Mouse (Mus musculus): Measurements from ENCODE around the gene Mfsd6l. TPM values are rescaled to one million over a fixed set of nuclear protein-coding genes. Genes with fewer than 3 reads are reported as not detected.
A peak's percentile ranks its signal among the peaks of the same experiment; 100 is the strongest.

Mfsd6l gene
- polyA plus RNA-seq (2014; fragmentation: Nextera tagmentation; extraction: Ambion mirVana) = not detected in 2 replicates

DNA sequence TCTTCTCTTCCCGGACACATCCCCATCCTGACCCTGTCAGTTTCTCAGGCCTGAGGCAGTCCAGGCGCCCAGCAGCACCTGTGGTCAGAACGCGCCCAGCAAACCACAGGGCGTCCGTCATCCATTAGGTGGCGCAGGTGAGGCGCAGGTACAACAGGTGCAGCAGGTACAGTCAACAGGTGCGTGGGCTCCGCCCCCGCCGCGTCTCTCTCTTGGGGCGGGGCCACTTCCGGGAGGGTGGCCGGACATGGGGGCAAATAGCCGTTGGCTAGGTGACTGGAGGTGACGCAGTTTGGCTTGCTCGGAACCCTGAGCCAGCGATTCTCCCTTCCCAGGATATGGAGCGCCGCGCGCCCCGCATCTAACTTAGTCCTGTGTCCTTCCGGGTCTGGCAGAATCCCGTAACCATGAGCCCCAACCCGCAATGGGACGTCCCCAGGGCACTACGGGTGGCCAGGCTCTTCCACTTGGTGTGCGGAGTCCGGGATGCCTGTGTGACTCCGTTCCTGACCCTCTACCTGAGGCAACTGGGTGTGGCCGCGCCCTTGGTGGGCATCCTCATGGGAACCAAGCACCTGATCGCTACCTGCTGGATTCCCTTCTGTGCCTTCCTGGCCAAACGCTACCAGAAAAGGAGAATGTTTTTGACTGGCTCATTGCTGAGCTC, at the start of gene Mfsd6l:
Mfsd6l (plus strand) TSS at position 269 of the 667 bp plus-strand sequence.
- Histone ChIP-seq H3K36me3 (ENCODE audit: control insufficient read depth, insufficient read depth, low read length) (no peaks in the 10 kb centered on the region), H3K4me1 (ENCODE audit: control insufficient read depth, insufficient read depth, low read length) (no peaks in the 10 kb centered on the region), H3K27ac (ENCODE audit: low read depth, low read length) (no peak within 1 kb of the TSS), H3K4me2 (ENCODE audit: low read depth) (peak within 1 kb of the TSS; percentile 20; the same call in 1 of the 2 replicates), H3K4me3 (ENCODE audit: low read depth, low read length) (0 out of 2 replicates have a peak within 1 kb of the TSS, but pooled peaks have one; percentile 13), H3K27me3 (ENCODE audit: control insufficient read depth, insufficient read depth, low read length) (peaks cover 4% of the 10 kb centered on the region; the same call in 1 of the 2 replicates), H3K9ac (ENCODE audit: low read length) (no peak within 1 kb of the TSS), H3K9me3 (ENCODE audit: control insufficient read depth, low read length) (no peaks in the 10 kb centered on the region)
- 8% methylated on average over 37 of the region's 37 CpGs for WGBS
- DNase-seq (ENCODE audit: low spot score) = no peak
- ATAC-seq (ENCODE audit: insufficient read depth, low FRiP score, low TSS enrichment) = no peak

DNA sequence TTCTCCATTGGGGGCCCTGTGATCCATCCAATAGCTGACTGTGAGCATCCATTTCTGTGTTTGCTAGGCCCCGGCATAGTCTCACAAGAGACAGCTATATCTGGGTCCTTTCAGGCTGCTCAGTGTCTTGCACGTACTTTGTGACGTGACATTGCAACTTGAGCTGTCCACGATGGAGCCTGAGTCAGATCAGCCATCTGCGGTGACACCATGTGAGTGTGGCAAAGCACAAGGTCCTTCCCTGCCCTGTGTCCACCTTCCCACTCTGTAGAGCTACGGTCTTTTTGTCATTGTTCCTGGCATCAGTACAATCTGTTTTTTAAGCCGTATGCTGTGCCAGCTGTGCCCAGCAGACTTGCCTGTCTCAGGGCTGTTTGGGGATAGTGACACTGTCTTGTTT, 48.7 kb upstream of the Mfsd6l start:
- ATAC-seq (ENCODE audit: insufficient read depth, low FRiP score, low TSS enrichment) (no peak), DNase-seq (ENCODE audit: low spot score) (no peak)
- H3K4me1 ChIP-seq (ENCODE audit: control insufficient read depth, insufficient read depth, low read length) = no peaks in the 10 kb centered on the region
- no peak overlapping the region for H3K4me3 ChIP-seq (ENCODE audit: low read depth, low read length)
- H3K27me3 ChIP-seq (ENCODE audit: control insufficient read depth, insufficient read depth, low read length) = no peaks in the 10 kb centered on the region
- H3K9me3 ChIP-seq (ENCODE audit: control insufficient read depth, low read length) = no peaks in the 10 kb centered on the region
- no peak overlapping the region for H3K27ac ChIP-seq (ENCODE audit: low read depth, low read length)
- H3K36me3 ChIP-seq (ENCODE audit: control insufficient read depth, insufficient read depth, low read length) = no peaks in the 10 kb centered on the region
- H3K4me2 ChIP-seq (ENCODE audit: low read depth) = no peak overlapping the region
- 91% methylated on average over 7 of the region's 7 CpGs for WGBS
- no peak overlapping the region for H3K9ac ChIP-seq (ENCODE audit: low read length)

DNA sequence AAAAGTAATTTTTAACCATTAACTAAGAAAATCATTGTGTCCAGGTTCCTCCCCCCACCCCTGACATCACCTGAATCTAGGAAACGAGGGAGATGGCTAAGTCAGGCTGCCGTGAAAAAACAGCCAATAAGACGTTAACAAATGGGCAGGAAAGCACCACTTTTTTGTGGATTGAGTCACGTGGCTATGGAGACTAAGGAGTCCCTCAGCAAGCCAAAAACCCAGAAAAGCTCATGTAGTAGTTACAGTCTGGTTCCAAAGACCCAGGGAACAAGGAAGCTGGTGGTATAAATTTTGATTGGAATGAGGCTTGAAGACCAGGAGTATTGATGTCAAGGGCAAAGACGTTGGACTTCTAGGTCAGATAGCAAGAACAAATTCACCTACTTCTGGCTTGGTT, 47.4 kb upstream of the Mfsd6l start:
- H3K27ac ChIP-seq (ENCODE audit: low read depth, low read length) = no peak overlapping the region
- H3K4me1 ChIP-seq (ENCODE audit: control insufficient read depth, insufficient read depth, low read length) = no peaks in the 10 kb centered on the region
- H3K27me3 ChIP-seq (ENCODE audit: control insufficient read depth, insufficient read depth, low read length) = no peaks in the 10 kb centered on the region
- ATAC-seq (ENCODE audit: insufficient read depth, low FRiP score, low TSS enrichment) = no peak
- H3K36me3 ChIP-seq (ENCODE audit: control insufficient read depth, insufficient read depth, low read length) = no peaks in the 10 kb centered on the region
- 74% methylated on average over 5 of the region's 5 CpGs for WGBS
- H3K4me2 ChIP-seq (ENCODE audit: low read depth) = no peak overlapping the region
- no peak overlapping the region for H3K9ac ChIP-seq (ENCODE audit: low read length)
- DNase-seq (ENCODE audit: low spot score) = no peak
- H3K4me3 ChIP-seq (ENCODE audit: low read depth, low read length) = no peak overlapping the region
- no peaks in the 10 kb centered on the region for H3K9me3 ChIP-seq (ENCODE audit: control insufficient read depth, low read length)

DNA sequence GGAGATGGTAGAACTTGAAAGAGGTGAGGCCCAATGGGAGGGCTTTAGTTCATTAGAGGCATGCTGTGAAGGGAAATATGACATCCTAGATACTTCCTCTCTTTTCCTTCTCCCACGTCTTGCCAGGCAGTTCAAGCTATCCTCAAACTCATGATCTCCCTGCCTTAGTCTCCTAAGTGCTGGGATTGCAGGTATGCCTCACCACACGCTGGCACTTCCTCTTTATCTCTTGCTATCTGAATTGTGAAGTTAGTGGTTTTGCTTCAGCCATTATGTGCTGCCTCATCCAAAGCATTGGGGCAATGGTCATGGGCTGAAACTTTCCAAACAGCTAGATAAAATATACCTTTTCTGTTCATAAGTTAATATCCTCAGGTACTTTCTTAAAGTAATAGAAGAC, 46.8 kb upstream of the Mfsd6l start:
- Histone ChIP-seq H3K9ac (ENCODE audit: low read length) (no peak overlapping the region), H3K4me3 (ENCODE audit: low read depth, low read length) (no peak overlapping the region), H3K36me3 (ENCODE audit: control insufficient read depth, insufficient read depth, low read length) (no peaks in the 10 kb centered on the region), H3K27me3 (ENCODE audit: control insufficient read depth, insufficient read depth, low read length) (no peaks in the 10 kb centered on the region), H3K27ac (ENCODE audit: low read depth, low read length) (no peak overlapping the region), H3K9me3 (ENCODE audit: control insufficient read depth, low read length) (no peaks in the 10 kb centered on the region), H3K4me2 (ENCODE audit: low read depth) (no peak overlapping the region), H3K4me1 (ENCODE audit: control insufficient read depth, insufficient read depth, low read length) (no peaks in the 10 kb centered on the region)
- ATAC-seq (ENCODE audit: insufficient read depth, low FRiP score, low TSS enrichment) = no peak
- DNase-seq (ENCODE audit: low spot score) = no peak
- WGBS = 69% methylated on average over 2 of the region's 2 CpGs

DNA sequence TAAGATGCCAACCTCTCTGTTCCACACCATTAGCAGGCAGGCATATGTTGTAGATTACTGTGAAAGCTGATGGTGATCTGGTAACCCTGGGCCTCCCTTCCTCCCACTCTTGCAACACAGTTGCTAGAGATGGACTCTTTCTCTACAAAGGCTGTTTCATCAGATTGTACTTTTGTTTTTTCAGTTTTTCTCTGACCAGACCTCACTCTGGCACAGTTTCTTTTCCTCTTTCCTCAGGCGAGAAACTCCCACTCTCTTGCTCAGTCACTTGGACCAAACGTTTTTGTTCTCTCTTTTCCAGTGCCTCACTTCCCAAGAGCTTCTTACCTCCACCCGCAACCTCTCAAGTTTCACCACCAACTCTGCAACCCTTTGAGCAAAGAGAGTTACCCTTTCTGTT, 42.0 kb upstream of the Mfsd6l start:
- Histone ChIP-seq H3K4me3 (ENCODE audit: low read depth, low read length) (no peak overlapping the region), H3K27ac (ENCODE audit: low read depth, low read length) (no peak overlapping the region), H3K9ac (ENCODE audit: low read length) (no peak overlapping the region), H3K36me3 (ENCODE audit: control insufficient read depth, insufficient read depth, low read length) (no peaks in the 10 kb centered on the region), H3K27me3 (ENCODE audit: control insufficient read depth, insufficient read depth, low read length) (no peaks in the 10 kb centered on the region), H3K9me3 (ENCODE audit: control insufficient read depth, low read length) (no peaks in the 10 kb centered on the region), H3K4me2 (ENCODE audit: low read depth) (no peak overlapping the region), H3K4me1 (ENCODE audit: control insufficient read depth, insufficient read depth, low read length) (no peaks in the 10 kb centered on the region)
- WGBS = 49% methylated on average over 3 of the region's 3 CpGs
- no peak for ATAC-seq (ENCODE audit: insufficient read depth, low FRiP score, low TSS enrichment)
- no peak for DNase-seq (ENCODE audit: low spot score)

DNA sequence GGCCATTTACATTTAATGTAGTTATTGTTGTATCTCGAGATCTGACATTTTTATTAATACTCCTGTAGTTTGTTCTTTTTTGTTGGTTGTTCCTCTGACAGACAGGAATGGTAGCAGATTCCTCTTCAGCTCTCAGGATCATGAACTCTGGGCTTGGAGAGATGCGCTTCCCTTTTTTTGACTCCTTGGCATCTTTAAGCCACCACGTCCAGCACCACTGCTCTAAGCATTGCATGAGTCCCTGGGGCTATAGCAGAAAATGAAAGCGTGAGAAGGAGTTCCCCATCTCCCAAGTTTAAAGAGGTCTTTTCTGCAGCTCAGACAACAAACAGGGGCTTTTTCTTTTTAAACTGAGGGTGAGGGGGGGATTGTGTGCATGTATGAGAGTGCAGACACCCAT, 36.6 kb upstream of the Mfsd6l start:
- H3K9ac ChIP-seq (ENCODE audit: low read length) = no peak overlapping the region

DNA sequence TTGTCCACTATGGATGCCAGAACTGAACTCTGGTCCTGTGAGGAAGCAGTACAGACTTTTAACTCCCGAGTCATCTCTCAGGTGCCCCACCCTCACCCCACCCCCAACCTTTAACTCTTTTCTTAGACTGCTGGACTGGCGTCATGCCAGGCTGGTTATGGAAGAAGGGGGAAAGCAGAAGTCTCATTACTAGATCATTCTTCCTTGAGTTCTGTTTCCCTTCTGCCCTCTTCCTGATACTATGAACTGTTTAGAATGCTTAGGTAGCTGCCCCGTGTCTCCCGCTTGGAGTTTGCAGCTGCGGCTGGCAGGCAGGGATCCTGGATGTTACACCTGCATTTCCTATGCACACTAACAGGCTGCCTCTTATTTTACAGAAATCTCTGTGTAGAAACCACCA, 36.2 kb upstream of the Mfsd6l start:
- no peak overlapping the region for H3K9ac ChIP-seq (ENCODE audit: low read length)
- DNase-seq (ENCODE audit: low spot score) = no peak
- no peaks in the 10 kb centered on the region for H3K36me3 ChIP-seq (ENCODE audit: control insufficient read depth, insufficient read depth, low read length)
- ATAC-seq (ENCODE audit: insufficient read depth, low FRiP score, low TSS enrichment) = no peak
- no peaks in the 10 kb centered on the region for H3K4me1 ChIP-seq (ENCODE audit: control insufficient read depth, insufficient read depth, low read length)
- WGBS = 94% methylated on average over 5 of the region's 5 CpGs
- no peak overlapping the region for H3K27ac ChIP-seq (ENCODE audit: low read depth, low read length)
- H3K27me3 ChIP-seq (ENCODE audit: control insufficient read depth, insufficient read depth, low read length) = no peaks in the 10 kb centered on the region
- H3K4me3 ChIP-seq (ENCODE audit: low read depth, low read length) = no peak overlapping the region
- no peak overlapping the region for H3K4me2 ChIP-seq (ENCODE audit: low read depth)
- H3K9me3 ChIP-seq (ENCODE audit: control insufficient read depth, low read length) = no peaks in the 10 kb centered on the region; the same call in 1 of the 2 replicates

More for the DNA sequence above, 36.6 kb upstream of the Mfsd6l start:
- Histone ChIP-seq H3K27me3 (ENCODE audit: control insufficient read depth, insufficient read depth, low read length) (no peaks in the 10 kb centered on the region), H3K36me3 (ENCODE audit: control insufficient read depth, insufficient read depth, low read length) (no peaks in the 10 kb centered on the region), H3K4me1 (ENCODE audit: control insufficient read depth, insufficient read depth, low read length) (no peaks in the 10 kb centered on the region), H3K9me3 (ENCODE audit: control insufficient read depth, low read length) (no peaks in the 10 kb centered on the region; the same call in 1 of the 2 replicates), H3K27ac (ENCODE audit: low read depth, low read length) (no peak overlapping the region), H3K4me3 (ENCODE audit: low read depth, low read length) (no peak overlapping the region), H3K4me2 (ENCODE audit: low read depth) (no peak overlapping the region)
- ATAC-seq (ENCODE audit: insufficient read depth, low FRiP score, low TSS enrichment) (no peak), DNase-seq (ENCODE audit: low spot score) (no peak)
- 84% methylated on average over 4 of the region's 4 CpGs for WGBS

DNA sequence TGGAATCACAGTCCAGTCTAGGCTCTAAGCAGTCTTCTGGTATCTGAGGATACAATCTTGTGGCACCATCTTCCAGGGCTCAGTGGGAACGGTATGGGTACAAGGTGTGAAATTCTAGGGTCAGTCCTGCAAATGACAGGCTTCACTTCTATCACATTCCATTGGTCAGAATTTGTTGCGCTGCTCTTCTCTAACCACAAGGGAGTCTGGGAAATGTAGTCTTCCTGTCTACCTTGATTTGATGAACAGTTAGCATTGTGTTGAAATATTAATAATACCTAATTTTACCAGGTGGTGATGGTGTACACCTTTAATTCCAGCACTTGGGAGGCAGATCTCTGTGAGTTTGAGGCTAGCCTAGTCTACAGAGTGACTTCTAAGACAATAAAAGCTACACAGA, 35.5 kb upstream of the Mfsd6l start:
- Histone ChIP-seq H3K4me1 (ENCODE audit: control insufficient read depth, insufficient read depth, low read length) (no peaks in the 10 kb centered on the region), H3K36me3 (ENCODE audit: control insufficient read depth, insufficient read depth, low read length) (no peaks in the 10 kb centered on the region), H3K9me3 (ENCODE audit: control insufficient read depth, low read length) (no peaks in the 10 kb centered on the region; the same call in 1 of the 2 replicates), H3K4me3 (ENCODE audit: low read depth, low read length) (no peak overlapping the region), H3K27me3 (ENCODE audit: control insufficient read depth, insufficient read depth, low read length) (no peaks in the 10 kb centered on the region), H3K4me2 (ENCODE audit: low read depth) (no peak overlapping the region), H3K27ac (ENCODE audit: low read depth, low read length) (no peak overlapping the region), H3K9ac (ENCODE audit: low read length) (no peak overlapping the region)
- DNase-seq (ENCODE audit: low spot score) (no peak), ATAC-seq (ENCODE audit: insufficient read depth, low FRiP score, low TSS enrichment) (no peak)
- 85% methylated on average over 2 of the region's 2 CpGs for WGBS

DNA sequence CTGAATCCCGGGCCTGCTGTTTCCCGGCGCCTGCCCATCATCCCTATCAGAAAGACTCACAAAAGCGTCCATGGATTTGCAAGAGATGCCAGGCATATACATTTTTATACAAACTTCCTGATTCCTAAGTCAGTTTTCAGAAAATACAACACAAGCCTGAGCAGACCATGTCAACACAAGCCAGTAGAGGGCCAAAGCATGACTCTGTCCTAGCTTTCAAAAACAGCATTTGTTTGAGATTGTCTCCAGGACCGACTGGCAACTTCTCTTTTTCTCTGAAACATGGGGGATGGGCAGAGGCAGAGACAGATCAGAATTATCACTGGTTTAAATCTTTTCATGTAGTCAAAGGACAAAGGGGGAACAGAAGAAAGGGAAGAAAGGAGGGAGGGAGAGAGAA, 34.6 kb upstream of the Mfsd6l start:
- Histone ChIP-seq H3K27ac (ENCODE audit: low read depth, low read length) (no peak overlapping the region), H3K9ac (ENCODE audit: low read length) (no peak overlapping the region), H3K4me1 (ENCODE audit: control insufficient read depth, insufficient read depth, low read length) (no peaks in the 10 kb centered on the region), H3K4me3 (ENCODE audit: low read depth, low read length) (no peak overlapping the region), H3K27me3 (ENCODE audit: control insufficient read depth, insufficient read depth, low read length) (no peaks in the 10 kb centered on the region), H3K36me3 (ENCODE audit: control insufficient read depth, insufficient read depth, low read length) (no peaks in the 10 kb centered on the region), H3K4me2 (ENCODE audit: low read depth) (no peak overlapping the region), H3K9me3 (ENCODE audit: control insufficient read depth, low read length) (no peaks in the 10 kb centered on the region; the same call in 1 of the 2 replicates)
- ATAC-seq (ENCODE audit: insufficient read depth, low FRiP score, low TSS enrichment) = no peak
- WGBS = 83% methylated on average over 5 of the region's 5 CpGs
- DNase-seq (ENCODE audit: low spot score) = no peak

Data from neural tube, embryonic 11.5 days (tissue).